Mouse (Mus musculus) heart, embryonic 13.5 days (tissue): Measurements from ENCODE around the gene Mdn1. TPM values are rescaled to one million over a fixed set of nuclear protein-coding genes. Genes with fewer than 3 reads are reported as not detected.

Experiments used
- ATAC-seq: fragments of 200-750 bp; cut with Nextera tagmentation; 2 replicates; pipeline ENCODE4 v1.8.0; 2017; ENCODE audit warnings: moderate TSS enrichment; ENCODE audit not compliant: insufficient number of reproducible peaks, low FRiP score, low TSS enrichment; ENCODE audit errors: extremely low read depth
- H3K27ac ChIP-seq: fragments of 300-500 bp; sonication (generic); replicated peaks from 2 replicates; pipeline ENCODE4 v1.5.1; 2015; ENCODE audit warnings: moderate library complexity, mild to moderate bottlenecking, inconsistent platforms
- H3K27me3 ChIP-seq: fragments of 300-500 bp; sonication (generic); replicated peaks from 2 replicates; pipeline ENCODE4 v1.6.1; 2015; ENCODE audit warnings: mild to moderate bottlenecking, inconsistent platforms
- H3K36me3 ChIP-seq: fragments of 300-500 bp; sonication (generic); 2 replicates; pipeline ENCODE4 v1.6.1; 2015; ENCODE audit warnings: mild to moderate bottlenecking, inconsistent platforms
- H3K4me1 ChIP-seq: fragments of 300-500 bp; sonication (generic); 2 replicates; pipeline ENCODE4 v1.6.1; 2015; ENCODE audit warnings: inconsistent platforms
- H3K4me2 ChIP-seq: fragments of 300-500 bp; sonication (generic); 2 replicates; pipeline ENCODE4 v1.6.1; 2015; ENCODE audit warnings: inconsistent platforms, mild to moderate bottlenecking, moderate library complexity
- H3K4me3 ChIP-seq: fragments of 300-500 bp; sonication (generic); 2 replicates; pipeline ENCODE4 v1.5.1; 2015; ENCODE audit warnings: moderate library complexity, mild to moderate bottlenecking, inconsistent platforms
- H3K9ac ChIP-seq: fragments of 300-500 bp; sonication (generic); 2 replicates; pipeline ENCODE4 v1.6.1; 2015; ENCODE audit warnings: inconsistent platforms, mild to moderate bottlenecking, moderate library complexity
- H3K9me3 ChIP-seq: fragments of 300-500 bp; sonication (generic); 2 replicates; pipeline ENCODE4 v1.6.1; 2016; ENCODE audit warnings: inconsistent platforms
- WGBS: fragments of 180-500 bp; shearing (Covaris S2); methylation state at CpG from one replicate; pipeline ENCODE4 v1.1.7; 2015; ENCODE audit warnings: mixed read lengths; 5-methylcytosine and 5-hydroxymethylcytosine counted together
- polyA plus RNA-seq: library from polyadenylated mRNA; unstranded; fragments of >200 nt; fragmentation: Nextera tagmentation; extraction: Ambion mirVana; gene quantifications from 2 replicates; pipeline ENCODE4 v1.2.1, GENCODE M21; 2015

Mdn1 gene
- polyA plus RNA-seq, 1 experiment from 2014 or later = 8.1 TPM

- no peak overlapping the region for H3K9ac ChIP-seq
- no peak for ATAC-seq
- peaks cover 5% of the 10 kb centered on the region; the same call in 1 of the 2 replicates for H3K4me1 ChIP-seq
- no peak overlapping the region for H3K27ac ChIP-seq
- WGBS = 62% methylated on average over 4 of the region's 4 CpGs
- no peaks in the 10 kb centered on the region for H3K9me3 ChIP-seq
- H3K4me3 ChIP-seq = no peak overlapping the region
- H3K27me3 ChIP-seq = no peaks in the 10 kb centered on the region
- peaks cover 83% of the 10 kb centered on the region for H3K36me3 ChIP-seq
- no peak overlapping the region for H3K4me2 ChIP-seq
Measured at GRCm38 (mm10) chr4:32682471-32682870, 25.6 kb downstream of the Mdn1 start.

- H3K4me1 ChIP-seq = peaks cover 5% of the 10 kb centered on the region; the same call in 1 of the 2 replicates
- no peak overlapping the region for H3K9ac ChIP-seq
- no peaks in the 10 kb centered on the region for H3K9me3 ChIP-seq
- H3K4me3 ChIP-seq = no peak overlapping the region
- WGBS = 82% methylated on average over 6 of the region's 6 CpGs
- H3K27me3 ChIP-seq = no peaks in the 10 kb centered on the region
- H3K36me3 ChIP-seq = peaks cover 80% of the 10 kb centered on the region
- no peak for ATAC-seq
- no peak overlapping the region for H3K4me2 ChIP-seq
- H3K27ac ChIP-seq = no peak overlapping the region
Measured at GRCm38 (mm10) chr4:32683061-32683582, 26.2 kb downstream of the Mdn1 start.

DNA sequence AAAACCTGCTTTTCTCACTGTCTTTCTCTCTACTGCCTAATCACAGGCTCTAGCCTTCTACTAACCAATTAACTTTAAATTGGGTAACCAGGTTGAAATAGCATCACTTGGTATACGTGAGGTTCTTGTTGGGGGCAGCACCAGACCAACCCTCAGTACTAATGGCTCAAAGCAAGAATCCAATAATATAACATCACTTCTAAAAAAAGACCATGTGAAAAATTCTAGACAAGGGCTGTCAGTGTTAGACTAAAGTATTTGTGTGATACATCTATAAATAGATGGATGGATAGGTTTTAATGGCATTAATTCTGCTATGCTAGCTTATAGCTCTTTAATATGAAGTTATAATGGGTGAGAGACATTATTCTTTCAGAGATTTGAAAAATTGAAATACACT, 60.8 kb downstream of the Mdn1 start:
- H3K4me3 ChIP-seq = no peak overlapping the region
- no peak for ATAC-seq
- H3K27me3 ChIP-seq = no peaks in the 10 kb centered on the region
- no peaks in the 10 kb centered on the region for H3K9me3 ChIP-seq
- no peak overlapping the region for H3K9ac ChIP-seq
- peaks cover 10% of the 10 kb centered on the region for H3K4me1 ChIP-seq
- H3K36me3 ChIP-seq = peaks cover 92% of the 10 kb centered on the region
- no peak overlapping the region for H3K4me2 ChIP-seq
- WGBS = 49% methylated on average over 1 of the region's 1 CpGs
- no peak overlapping the region for H3K27ac ChIP-seq

- no peak overlapping the region for H3K27ac ChIP-seq
- H3K9ac ChIP-seq = no peak overlapping the region
- WGBS = 88% methylated on average over 6 of the region's 6 CpGs
- ATAC-seq = no peak
- no peaks in the 10 kb centered on the region for H3K9me3 ChIP-seq
- peaks cover 95% of the 10 kb centered on the region for H3K36me3 ChIP-seq
- no peak overlapping the region for H3K4me3 ChIP-seq
- no peaks in the 10 kb centered on the region for H3K27me3 ChIP-seq
- H3K4me2 ChIP-seq = no peak overlapping the region
- H3K4me1 ChIP-seq = no peaks in the 10 kb centered on the region
Measured at GRCm38 (mm10) chr4:32745394-32745793, 88.5 kb downstream of the Mdn1 start.

DNA sequence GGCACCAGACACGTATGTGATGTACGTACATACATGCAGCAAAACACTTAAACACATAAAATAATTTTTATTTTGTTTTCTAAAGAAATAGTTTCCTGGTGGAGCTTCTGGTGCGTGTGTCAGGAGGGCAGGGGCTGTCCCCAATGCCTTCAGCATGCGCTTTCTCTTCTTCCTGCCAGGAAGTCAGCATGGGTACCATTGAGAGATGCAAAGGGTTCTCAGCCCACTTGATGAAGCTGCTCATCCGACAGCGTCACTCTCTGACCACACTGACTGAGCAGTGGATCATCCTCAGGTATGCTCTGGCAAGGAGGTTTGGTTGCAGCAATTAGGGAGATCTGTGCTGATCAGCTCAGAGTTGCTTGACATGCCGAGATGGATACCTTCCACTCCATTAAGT, 91.5 kb downstream of the Mdn1 start:
- H3K4me1 ChIP-seq = no peaks in the 10 kb centered on the region
- H3K4me3 ChIP-seq = no peak overlapping the region
- no peak for ATAC-seq
- H3K27ac ChIP-seq = no peak overlapping the region
- 92% methylated on average over 7 of the region's 7 CpGs for WGBS
- peaks cover 96% of the 10 kb centered on the region for H3K36me3 ChIP-seq
- H3K27me3 ChIP-seq = no peaks in the 10 kb centered on the region
- H3K9ac ChIP-seq = no peak overlapping the region
- no peak overlapping the region for H3K4me2 ChIP-seq
- no peaks in the 10 kb centered on the region for H3K9me3 ChIP-seq

DNA sequence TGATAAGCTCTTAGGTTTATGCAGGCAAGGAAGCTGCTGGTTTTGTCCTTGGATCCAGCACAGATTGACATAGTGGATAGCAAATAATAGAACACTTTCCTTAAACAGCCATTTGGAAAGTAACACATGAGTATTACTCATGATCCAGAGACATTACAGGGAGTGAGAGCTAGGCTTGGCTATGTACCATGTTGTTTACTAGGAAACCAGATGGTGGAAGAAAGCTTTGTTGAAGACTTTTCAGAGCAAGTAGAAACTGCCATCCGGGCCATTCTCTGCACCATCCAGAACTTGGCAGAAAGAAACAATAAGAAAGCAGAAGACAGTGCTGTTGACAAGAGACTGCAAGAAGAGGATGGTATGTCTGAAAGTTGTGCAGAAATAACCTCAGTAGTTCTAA, 93.8 kb downstream of the Mdn1 start:
- WGBS = 86% methylated on average over 1 of the region's 1 CpGs
- Histone ChIP-seq H3K9ac (no peak overlapping the region), H3K27me3 (no peaks in the 10 kb centered on the region), H3K9me3 (no peaks in the 10 kb centered on the region), H3K4me1 (no peaks in the 10 kb centered on the region), H3K4me2 (no peak overlapping the region), H3K36me3 (peaks cover 92% of the 10 kb centered on the region), H3K4me3 (no peak overlapping the region), H3K27ac (no peak overlapping the region)
- no peak for ATAC-seq

DNA sequence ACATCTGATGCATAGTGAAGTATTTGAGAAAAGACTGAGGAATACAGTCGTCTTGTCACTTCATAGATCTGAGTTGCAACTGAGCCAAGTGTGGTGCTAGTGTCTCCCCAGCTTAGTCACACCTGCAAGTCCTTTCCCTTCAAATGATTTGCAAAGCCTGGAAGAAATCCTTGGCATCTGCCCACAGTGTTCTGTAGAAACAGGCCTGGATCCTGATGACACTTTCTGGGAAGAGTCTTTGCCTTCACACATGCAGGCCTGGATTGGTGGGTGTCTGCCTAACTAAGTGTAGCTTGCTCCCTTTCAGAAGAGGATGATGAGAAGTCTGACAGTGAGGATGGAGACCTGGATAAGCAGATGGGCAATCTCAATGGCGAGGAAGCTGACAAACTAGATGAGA, 100.5 kb downstream of the Mdn1 start:
- no peak overlapping the region for H3K9ac ChIP-seq
- no peak for ATAC-seq
- H3K27me3 ChIP-seq = no peaks in the 10 kb centered on the region
- peaks cover 86% of the 10 kb centered on the region for H3K36me3 ChIP-seq
- no peaks in the 10 kb centered on the region for H3K9me3 ChIP-seq
- 89% methylated on average over 2 of the region's 2 CpGs for WGBS
- H3K4me1 ChIP-seq = no peaks in the 10 kb centered on the region
- H3K4me3 ChIP-seq = no peak overlapping the region
- H3K27ac ChIP-seq = no peak overlapping the region
- no peak overlapping the region for H3K4me2 ChIP-seq

GRCm38 (mm10) chr4:32767471-32767870, 110.6 kb downstream of the Mdn1 start:
- no peak overlapping the region for H3K4me2 ChIP-seq
- no peak for ATAC-seq
- no peaks in the 10 kb centered on the region for H3K9me3 ChIP-seq
- H3K36me3 ChIP-seq = peaks cover 87% of the 10 kb centered on the region
- 92% methylated on average over 7 of the region's 7 CpGs for WGBS
- no peaks in the 10 kb centered on the region for H3K27me3 ChIP-seq
- H3K4me3 ChIP-seq = no peak overlapping the region
- H3K27ac ChIP-seq = no peak overlapping the region
- no peak overlapping the region for H3K9ac ChIP-seq
- H3K4me1 ChIP-seq = no peaks in the 10 kb centered on the region

DNA sequence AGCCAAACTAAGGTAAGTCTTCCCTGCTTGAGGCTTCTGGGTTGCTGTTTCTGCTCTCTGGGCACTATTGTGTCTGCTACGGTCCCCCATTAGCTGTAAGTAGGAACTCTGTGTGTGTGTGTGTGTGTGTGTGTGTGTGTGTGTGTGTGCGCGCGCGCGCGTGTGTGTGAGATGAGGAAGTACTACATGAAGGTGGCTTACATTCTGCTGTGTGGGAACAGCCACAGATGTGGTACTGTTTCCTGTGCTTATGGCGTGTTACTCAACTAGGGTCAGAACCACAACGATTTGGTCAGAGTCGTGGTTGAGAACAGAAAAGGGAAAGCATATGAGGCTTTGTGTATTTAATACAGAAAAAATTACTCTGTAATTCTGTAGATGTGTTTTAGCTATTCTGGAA, 111.1 kb downstream of the Mdn1 start:
- no peak overlapping the region for H3K27ac ChIP-seq
- H3K27me3 ChIP-seq = no peaks in the 10 kb centered on the region
- no peak overlapping the region for H3K4me3 ChIP-seq
- ATAC-seq = no peak
- 91% methylated on average over 10 of the region's 10 CpGs for WGBS
- H3K9me3 ChIP-seq = no peaks in the 10 kb centered on the region
- H3K36me3 ChIP-seq = peaks cover 87% of the 10 kb centered on the region
- H3K4me2 ChIP-seq = no peak overlapping the region
- no peaks in the 10 kb centered on the region for H3K4me1 ChIP-seq
- no peak overlapping the region for H3K9ac ChIP-seq

DNA sequence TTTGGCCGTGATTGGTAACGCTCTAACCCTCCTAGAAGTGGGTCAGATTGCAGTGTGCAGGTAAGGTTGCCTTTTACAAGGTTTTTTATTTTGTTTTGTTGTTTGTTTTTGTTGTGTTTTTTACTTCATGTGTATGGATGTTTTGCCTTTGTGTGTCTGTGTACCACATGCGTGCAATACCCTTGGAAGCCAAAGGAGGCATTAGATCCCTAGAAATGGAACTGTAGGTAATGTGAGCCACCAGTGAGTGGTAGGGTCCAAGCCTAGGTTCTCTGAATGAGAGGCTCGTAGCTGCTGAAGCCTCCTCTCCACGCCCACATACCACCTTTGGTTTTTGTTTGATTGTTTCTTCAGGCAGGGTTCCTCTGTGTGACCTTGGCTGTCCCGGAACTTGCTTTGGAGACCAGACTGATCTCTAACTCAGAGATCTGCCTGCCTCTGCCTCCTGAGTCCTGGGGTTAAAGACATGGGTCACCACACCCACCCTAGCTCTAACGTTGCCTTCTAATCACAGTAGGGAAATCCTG, 113.4 kb downstream of the Mdn1 start:
- no peak for ATAC-seq
- 90% methylated on average over 7 of the region's 7 CpGs for WGBS
- peaks cover 88% of the 10 kb centered on the region for H3K36me3 ChIP-seq

DNA sequence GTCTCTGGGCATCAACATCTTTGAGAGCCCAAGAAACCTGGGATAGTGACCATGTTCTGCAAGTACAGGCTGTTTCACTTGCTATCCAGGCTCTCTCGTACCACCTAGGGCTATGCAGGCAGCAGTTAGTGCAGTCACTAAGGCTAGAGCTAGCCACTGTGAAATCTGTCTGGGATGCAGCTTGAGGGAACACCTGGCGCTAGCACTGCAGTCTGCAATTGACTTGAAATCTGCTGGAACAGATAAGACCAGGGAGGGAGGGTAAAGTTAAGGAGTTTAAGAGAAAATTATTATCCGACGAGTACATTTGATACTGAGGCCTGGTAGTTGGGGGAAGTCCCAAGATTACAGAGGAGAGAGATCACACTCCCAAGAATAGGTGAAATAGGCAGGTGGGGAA, 123.1 kb downstream of the Mdn1 start:
- no peak overlapping the region for H3K4me3 ChIP-seq
- 90% methylated on average over 4 of the region's 4 CpGs for WGBS
- H3K4me1 ChIP-seq = no peaks in the 10 kb centered on the region
- H3K36me3 ChIP-seq = peaks cover 43% of the 10 kb centered on the region
- H3K4me2 ChIP-seq = no peak overlapping the region
- peaks cover 6% of the 10 kb centered on the region; the same call in 1 of the 2 replicates for H3K9me3 ChIP-seq
- no peak overlapping the region for H3K9ac ChIP-seq
- H3K27me3 ChIP-seq = no peaks in the 10 kb centered on the region
- no peak overlapping the region for H3K27ac ChIP-seq
- ATAC-seq = no peak

More for the DNA sequence above, 113.4 kb downstream of the Mdn1 start:
- Histone ChIP-seq H3K9ac (no peak overlapping the region), H3K27me3 (no peaks in the 10 kb centered on the region), H3K4me3 (no peak overlapping the region), H3K4me1 (no peaks in the 10 kb centered on the region), H3K9me3 (no peaks in the 10 kb centered on the region), H3K4me2 (no peak overlapping the region), H3K27ac (no peak overlapping the region)

- no peak for ATAC-seq
- 82% methylated on average over 1 of the region's 1 CpGs for WGBS
Measured at GRCm38 (mm10) chr4:32787110-32787509, 130.2 kb downstream of the Mdn1 start.

More at GRCm38 (mm10) chr4:32787110-32787509, 130.2 kb downstream of the Mdn1 start:
- Histone ChIP-seq H3K9ac (no peak overlapping the region), H3K27ac (no peak overlapping the region), H3K9me3 (peaks cover 3% of the 10 kb centered on the region; the same call in 1 of the 2 replicates), H3K4me3 (no peak overlapping the region), H3K4me1 (no peaks in the 10 kb centered on the region), H3K27me3 (no peaks in the 10 kb centered on the region), H3K4me2 (no peak overlapping the region), H3K36me3 (no peaks in the 10 kb centered on the region)
